Mouse (Mus musculus): ENCODE measurements around the gene Mydgf. TPM values are rescaled to one million over a fixed set of nuclear protein-coding genes. Genes with fewer than 3 reads are reported as not detected.

Gene Mydgf
- 41.7 and 49.3 TPM in 2 replicates for total RNA-seq (2014; rRNA removed)
- polyA plus RNA-seq (2015; fragmentation: Nextera tagmentation; extraction: Ambion mirVana) = 75.8 and 82.5 TPM in 2 replicates

- Histone ChIP-seq H3K4me3 (ENCODE audit: low read depth, low read length) (peak within 1 kb of the TSS; percentile 83), H3K4me1 (ENCODE audit: insufficient read depth, low read length) (peaks cover 6% of the 10 kb centered on the region), H3K9ac (replicated peaks; ENCODE audit: low read length, poor library complexity, severe bottlenecking) (peak within 1 kb of the TSS; percentile 81), H3K9me3 (ENCODE audit: low read length) (no peaks in the 10 kb centered on the region), H3K4me2 (ENCODE audit: low read depth, low read length, poor library complexity, severe bottlenecking) (peak within 1 kb of the TSS; percentile 97), H3K27me3 (ENCODE audit: insufficient read depth, low read length) (no peaks in the 10 kb centered on the region), H3K27ac (ENCODE audit: low read depth, low read length) (peak within 1 kb of the TSS; percentile 69), H3K36me3 (ENCODE audit: insufficient read depth, low read length) (peaks cover 43% of the 10 kb centered on the region)
- under 1% methylated on average over 47 of the region's 47 CpGs for WGBS
- peak; percentile 97 for DNase-seq (ENCODE audit: low spot score)
- peak; percentile 94 for ATAC-seq (ENCODE audit: low FRiP score)
- TF ChIP-seq CTCF (IDR thresholded peaks at IDR 0.05) = no peak
Observed at GRCm38 (mm10) chr17:56183658-56184103, at the start of gene Mydgf. Gene Mydgf, minus strand, starts transcription at chr17:56183920.

GRCm38 (mm10) chr17:56233389-56233788 lies 49.7 kb upstream of the Mydgf start:
- WGBS = 43% methylated on average over 8 of the region's 8 CpGs
- no peak for DNase-seq (ENCODE audit: low spot score)
- Histone ChIP-seq H3K4me3 (ENCODE audit: low read depth, low read length) (peak overlapping the region; percentile 16; the same call in 1 of the 2 replicates), H3K27ac (ENCODE audit: low read depth, low read length) (0 out of 2 replicates have a peak overlapping the region, but pooled peaks have one; percentile 27), H3K4me2 (ENCODE audit: low read depth, low read length, poor library complexity, severe bottlenecking) (peak overlapping the region; percentile 43), H3K9ac (replicated peaks; ENCODE audit: low read length, poor library complexity, severe bottlenecking) (no peak overlapping the region), H3K4me1 (ENCODE audit: insufficient read depth, low read length) (peaks cover 6% of the 10 kb centered on the region; the same call in 1 of the 2 replicates), H3K36me3 (ENCODE audit: insufficient read depth, low read length) (no peaks in the 10 kb centered on the region), H3K9me3 (ENCODE audit: low read length) (no peaks in the 10 kb centered on the region), H3K27me3 (ENCODE audit: insufficient read depth, low read length) (no peaks in the 10 kb centered on the region; the same call in 1 of the 2 replicates)
- TF ChIP-seq CTCF (IDR thresholded peaks at IDR 0.05) = no peak
- ATAC-seq (ENCODE audit: low FRiP score) = 0 out of 2 replicates have a peak, but pooled peaks have one; percentile 6

GRCm38 (mm10) chr17:56229943-56230342 lies 46.2 kb upstream of the Mydgf start:
- no peak for ATAC-seq (ENCODE audit: low FRiP score)
- 48% methylated on average over 10 of the region's 10 CpGs for WGBS

GRCm38 (mm10) chr17:56226566-56226965 lies 42.8 kb upstream of the Mydgf start:
- H3K9me3 ChIP-seq (ENCODE audit: low read length) = no peaks in the 10 kb centered on the region
- no peak overlapping the region for H3K4me2 ChIP-seq (ENCODE audit: low read depth, low read length, poor library complexity, severe bottlenecking)
- no peak for TF ChIP-seq CTCF (IDR thresholded peaks at IDR 0.05)
- H3K4me3 ChIP-seq (ENCODE audit: low read depth, low read length) = no peak overlapping the region
- ATAC-seq (ENCODE audit: low FRiP score) = no peak
- 75% methylated on average over 3 of the region's 3 CpGs for WGBS
- H3K27ac ChIP-seq (ENCODE audit: low read depth, low read length) = no peak overlapping the region
- no peaks in the 10 kb centered on the region for H3K36me3 ChIP-seq (ENCODE audit: insufficient read depth, low read length)
- H3K27me3 ChIP-seq (ENCODE audit: insufficient read depth, low read length) = no peaks in the 10 kb centered on the region
- DNase-seq (ENCODE audit: low spot score) = no peak
- H3K4me1 ChIP-seq (ENCODE audit: insufficient read depth, low read length) = no peaks in the 10 kb centered on the region
- H3K9ac ChIP-seq (replicated peaks; ENCODE audit: low read length, poor library complexity, severe bottlenecking) = no peak overlapping the region

More at GRCm38 (mm10) chr17:56229943-56230342, 46.2 kb upstream of the Mydgf start:
- Histone ChIP-seq H3K4me2 (ENCODE audit: low read depth, low read length, poor library complexity, severe bottlenecking) (no peak overlapping the region), H3K27ac (ENCODE audit: low read depth, low read length) (no peak overlapping the region), H3K4me1 (ENCODE audit: insufficient read depth, low read length) (peaks cover 6% of the 10 kb centered on the region; the same call in 1 of the 2 replicates), H3K4me3 (ENCODE audit: low read depth, low read length) (no peak overlapping the region), H3K27me3 (ENCODE audit: insufficient read depth, low read length) (no peaks in the 10 kb centered on the region; the same call in 1 of the 2 replicates), H3K36me3 (ENCODE audit: insufficient read depth, low read length) (no peaks in the 10 kb centered on the region), H3K9me3 (ENCODE audit: low read length) (no peaks in the 10 kb centered on the region), H3K9ac (replicated peaks; ENCODE audit: low read length, poor library complexity, severe bottlenecking) (no peak overlapping the region)
- TF ChIP-seq CTCF (IDR thresholded peaks at IDR 0.05) = no peak
- DNase-seq (ENCODE audit: low spot score) = no peak

GRCm38 (mm10) chr17:56224916-56225315 lies 41.2 kb upstream of the Mydgf start:
- ATAC-seq (ENCODE audit: low FRiP score) = no peak
- TF ChIP-seq CTCF (IDR thresholded peaks at IDR 0.05) = no peak
- no peak overlapping the region for H3K27ac ChIP-seq (ENCODE audit: low read depth, low read length)
- no peak for DNase-seq (ENCODE audit: low spot score)
- WGBS = 64% methylated on average over 1 of the region's 1 CpGs
- H3K9ac ChIP-seq (replicated peaks; ENCODE audit: low read length, poor library complexity, severe bottlenecking) = no peak overlapping the region
- no peaks in the 10 kb centered on the region for H3K36me3 ChIP-seq (ENCODE audit: insufficient read depth, low read length)
- H3K27me3 ChIP-seq (ENCODE audit: insufficient read depth, low read length) = no peaks in the 10 kb centered on the region
- H3K9me3 ChIP-seq (ENCODE audit: low read length) = no peaks in the 10 kb centered on the region
- H3K4me2 ChIP-seq (ENCODE audit: low read depth, low read length, poor library complexity, severe bottlenecking) = no peak overlapping the region
- no peak overlapping the region for H3K4me3 ChIP-seq (ENCODE audit: low read depth, low read length)
- H3K4me1 ChIP-seq (ENCODE audit: insufficient read depth, low read length) = no peaks in the 10 kb centered on the region

GRCm38 (mm10) chr17:56219805-56220204 lies 36.1 kb upstream of the Mydgf start:
- no peak for ATAC-seq (ENCODE audit: low FRiP score)
- Histone ChIP-seq H3K4me3 (ENCODE audit: low read depth, low read length) (no peak overlapping the region), H3K27me3 (ENCODE audit: insufficient read depth, low read length) (no peaks in the 10 kb centered on the region), H3K27ac (ENCODE audit: low read depth, low read length) (no peak overlapping the region), H3K36me3 (ENCODE audit: insufficient read depth, low read length) (no peaks in the 10 kb centered on the region), H3K9me3 (ENCODE audit: low read length) (no peaks in the 10 kb centered on the region), H3K4me2 (ENCODE audit: low read depth, low read length, poor library complexity, severe bottlenecking) (no peak overlapping the region), H3K4me1 (ENCODE audit: insufficient read depth, low read length) (peaks cover 14% of the 10 kb centered on the region), H3K9ac (replicated peaks; ENCODE audit: low read length, poor library complexity, severe bottlenecking) (no peak overlapping the region)
- no peak for TF ChIP-seq CTCF (IDR thresholded peaks at IDR 0.05)
- 80% methylated on average over 3 of the region's 3 CpGs for whole genome bisulfite sequencing
- no peak for DNase-seq (ENCODE audit: low spot score)
